Mouse (Mus musculus): ENCODE data around the gene 1600014C10Rik. TPM values are rescaled to one million over a fixed set of nuclear protein-coding genes. Genes with fewer than 3 reads are reported as not detected.

1600014C10Rik gene
- total and polyA plus RNA-seq, 3 experiments: 3.7 to 12.3 (median 6.7) TPM

DNA sequence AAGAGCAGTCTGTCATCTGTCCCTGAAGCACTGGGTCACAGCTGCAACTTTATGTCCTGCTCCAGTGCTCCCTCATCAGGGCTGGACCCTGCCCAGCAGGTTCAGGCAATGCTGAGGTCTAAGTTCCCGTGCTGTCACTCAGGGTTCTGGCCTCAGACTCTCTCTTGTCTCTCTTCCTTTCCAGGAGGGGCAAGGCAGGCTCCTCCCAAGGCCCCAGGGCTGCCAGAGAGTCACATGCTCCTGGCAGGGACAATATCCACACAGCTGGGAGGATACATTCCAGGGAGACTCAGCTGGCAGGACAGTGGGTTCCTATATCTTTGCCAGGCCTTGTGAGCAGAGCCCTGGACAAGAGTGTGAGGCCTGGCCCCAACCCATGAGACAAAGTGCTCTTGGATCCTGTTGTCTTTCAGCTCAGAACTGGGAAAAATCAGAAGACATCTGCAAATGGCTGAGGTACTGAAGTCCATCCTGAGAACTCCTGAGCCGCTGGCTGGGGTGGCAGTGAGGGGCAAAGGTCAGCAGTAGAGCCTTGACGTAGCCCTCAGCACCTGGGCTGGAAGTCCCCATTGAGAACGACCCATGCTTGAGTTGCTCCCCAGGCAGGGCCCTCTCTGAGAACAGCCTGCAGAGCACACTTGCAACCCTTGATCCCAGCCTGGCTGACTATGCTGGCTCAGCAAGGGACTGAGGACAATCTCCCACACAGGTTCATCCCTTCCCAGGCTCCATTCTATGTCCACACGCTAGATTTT is 34.6 kb downstream of the 1600014C10Rik start:
- Histone ChIP-seq H3K36me3 (replicated peaks) (peaks cover 4% of the 10 kb centered on the region), H3K4me1 (ENCODE audit: insufficient read depth, low read depth, low read length) (no peaks in the 10 kb centered on the region; the same call in 1 of the 2 replicates), H3K4me3 (ENCODE audit: low read depth, low read length) (no peak overlapping the region), H3K9me3 (replicated peaks) (no peaks in the 10 kb centered on the region), H3K27me3 (ENCODE audit: insufficient read depth, low read length) (peaks cover 7% of the 10 kb centered on the region; the same call in 1 of the 2 replicates)
- ATAC-seq (ENCODE audit: extremely low read depth, insufficient number of reproducible peaks, low FRiP score, poor library complexity, severe bottlenecking) (no peak), DNase-seq (ENCODE audit: low spot score) (no peak)
- TF ChIP-seq POLR2AphosphoS5 (IDR thresholded peaks at IDR 0.05; ENCODE audit: insufficient replicate concordance, low read depth, low read length) (no peak), GATA2 (IDR thresholded peaks at IDR 0.05; ENCODE audit: borderline replicate concordance, low read depth, low read length) (no peak), GATA1 (IDR thresholded peaks at IDR 0.05; ENCODE audit: borderline replicate concordance, low read length) (no peak), CTCF (IDR thresholded peaks at IDR 0.05; ENCODE audit: low read depth, low read length) (no peak), TAL1 (conservative IDR thresholded peaks at IDR 0.05; ENCODE audit: low read depth, low read length) (no peak)

- ATAC-seq (ENCODE audit: extremely low read depth, insufficient number of reproducible peaks, low FRiP score, poor library complexity, severe bottlenecking): no peak
- Histone ChIP-seq H3K4me1 (ENCODE audit: insufficient read depth, low read depth, low read length) (no peaks in the 10 kb centered on the region; the same call in 1 of the 2 replicates), H3K27me3 (ENCODE audit: insufficient read depth, low read length) (peaks cover 7% of the 10 kb centered on the region; the same call in 1 of the 2 replicates), H3K9me3 (replicated peaks) (no peaks in the 10 kb centered on the region), H3K4me3 (ENCODE audit: low read depth, low read length) (no peak overlapping the region), H3K36me3 (replicated peaks) (peaks cover 4% of the 10 kb centered on the region)
- no peak for DNase-seq (ENCODE audit: low spot score)
- TF ChIP-seq POLR2AphosphoS5 (IDR thresholded peaks at IDR 0.05; ENCODE audit: insufficient replicate concordance, low read depth, low read length) (no peak), CTCF (IDR thresholded peaks at IDR 0.05; ENCODE audit: low read depth, low read length) (no peak)
Measured at GRCm38 (mm10) chr7:38218631-38219367, 35.8 kb downstream of the 1600014C10Rik start.

- DNase-seq (ENCODE audit: low spot score) (no peak), ATAC-seq (ENCODE audit: extremely low read depth, insufficient number of reproducible peaks, low FRiP score, poor library complexity, severe bottlenecking) (no peak)
- peaks cover 7% of the 10 kb centered on the region; the same call in 1 of the 2 replicates for H3K27me3 ChIP-seq (ENCODE audit: insufficient read depth, low read length)
- H3K4me3 ChIP-seq (ENCODE audit: low read depth, low read length): no peak overlapping the region
- no peaks in the 10 kb centered on the region for H3K9me3 ChIP-seq (replicated peaks)
- H3K36me3 ChIP-seq (replicated peaks): peaks cover 4% of the 10 kb centered on the region
- H3K4me1 ChIP-seq (ENCODE audit: insufficient read depth, low read depth, low read length): no peaks in the 10 kb centered on the region; the same call in 1 of the 2 replicates
- TF ChIP-seq POLR2AphosphoS5 (IDR thresholded peaks at IDR 0.05; ENCODE audit: insufficient replicate concordance, low read depth, low read length): no peak
- no peak for TF ChIP-seq TAL1 (conservative IDR thresholded peaks at IDR 0.05; ENCODE audit: low read depth, low read length)
- no peak for TF ChIP-seq GATA2 (IDR thresholded peaks at IDR 0.05; ENCODE audit: borderline replicate concordance, low read depth, low read length)
- TF ChIP-seq CTCF (IDR thresholded peaks at IDR 0.05; ENCODE audit: low read depth, low read length): no peak
- TF ChIP-seq GATA1 (IDR thresholded peaks at IDR 0.05; ENCODE audit: borderline replicate concordance, low read length): no peak
Measured at GRCm38 (mm10) chr7:38219526-38219925, 36.5 kb downstream of the 1600014C10Rik start.

DNA sequence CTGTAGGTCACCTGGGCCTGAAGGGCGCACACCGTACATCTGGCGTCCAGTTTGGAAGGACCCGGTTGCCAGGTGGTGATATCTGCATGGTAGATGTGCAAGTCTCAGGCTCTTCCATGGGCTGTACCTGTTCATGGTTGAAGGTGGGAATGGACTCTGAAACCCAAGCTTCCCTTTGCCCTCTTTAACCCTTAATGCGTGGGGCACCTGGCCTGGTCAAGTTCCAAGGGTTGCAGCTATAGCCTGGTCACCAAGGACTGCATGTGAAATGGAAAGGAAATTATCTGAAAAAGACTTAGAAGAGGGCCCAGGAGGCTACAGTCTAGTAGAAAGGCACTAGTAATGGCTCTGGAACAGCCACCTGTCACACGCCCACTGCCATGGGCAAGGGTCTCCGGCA is 37.8 kb downstream of the 1600014C10Rik start:
- Histone ChIP-seq H3K4me3 (ENCODE audit: low read depth, low read length) (no peak overlapping the region), H3K36me3 (replicated peaks) (peaks cover 4% of the 10 kb centered on the region), H3K4me1 (ENCODE audit: insufficient read depth, low read depth, low read length) (peaks cover 6% of the 10 kb centered on the region), H3K27me3 (ENCODE audit: insufficient read depth, low read length) (peaks cover 7% of the 10 kb centered on the region; the same call in 1 of the 2 replicates), H3K9me3 (replicated peaks) (no peaks in the 10 kb centered on the region)
- DNase-seq (ENCODE audit: low spot score) (no peak), ATAC-seq (ENCODE audit: extremely low read depth, insufficient number of reproducible peaks, low FRiP score, poor library complexity, severe bottlenecking) (no peak)
- TF ChIP-seq GATA2 (IDR thresholded peaks at IDR 0.05; ENCODE audit: borderline replicate concordance, low read depth, low read length) (no peak), POLR2AphosphoS5 (IDR thresholded peaks at IDR 0.05; ENCODE audit: insufficient replicate concordance, low read depth, low read length) (no peak), CTCF (IDR thresholded peaks at IDR 0.05; ENCODE audit: low read depth, low read length) (no peak), TAL1 (conservative IDR thresholded peaks at IDR 0.05; ENCODE audit: low read depth, low read length) (no peak), GATA1 (IDR thresholded peaks at IDR 0.05; ENCODE audit: borderline replicate concordance, low read length) (no peak)

GRCm38 (mm10) chr7:38224577-38225369 is 41.8 kb downstream of the 1600014C10Rik start:
- TF ChIP-seq POLR2AphosphoS5 (IDR thresholded peaks at IDR 0.05; ENCODE audit: insufficient replicate concordance, low read depth, low read length) (no peak), TAL1 (conservative IDR thresholded peaks at IDR 0.05; ENCODE audit: low read depth, low read length) (no peak), GATA1 (IDR thresholded peaks at IDR 0.05; ENCODE audit: borderline replicate concordance, low read length) (no peak), CTCF (IDR thresholded peaks at IDR 0.05; ENCODE audit: low read depth, low read length) (no peak), GATA2 (IDR thresholded peaks at IDR 0.05; ENCODE audit: borderline replicate concordance, low read depth, low read length) (no peak)
- Histone ChIP-seq H3K4me1 (ENCODE audit: insufficient read depth, low read depth, low read length) (peaks cover 21% of the 10 kb centered on the region), H3K4me3 (ENCODE audit: low read depth, low read length) (no peak overlapping the region), H3K36me3 (replicated peaks) (peaks cover 4% of the 10 kb centered on the region), H3K27me3 (ENCODE audit: insufficient read depth, low read length) (peaks cover 6% of the 10 kb centered on the region; the same call in 1 of the 2 replicates), H3K9me3 (replicated peaks) (no peaks in the 10 kb centered on the region)
- ATAC-seq (ENCODE audit: extremely low read depth, insufficient number of reproducible peaks, low FRiP score, poor library complexity, severe bottlenecking) (no peak), DNase-seq (ENCODE audit: low spot score) (no peak)
